Mouse (Mus musculus) heart, adult 2 months (tissue): ENCODE data around the gene Slc30a9.

ENCODE experiments used
- CTCF ChIP-seq: fragments of 200-600 bp; IDR thresholded peaks from 2 replicates; pipeline ENCODE4 v1.8.1; 2022; ENCODE audit warnings: antibody characterized with exemption, mild to moderate bottlenecking, moderate library complexity
- EP300 ChIP-seq: fragments of 200-500 bp; IDR thresholded peaks from 2 replicates; pipeline ENCODE4 v1.6.1; 2011; ENCODE audit warnings: low read depth, low read length, control low read depth; ENCODE audit not compliant: insufficient read depth

- TF ChIP-seq CTCF: no peak
- TF ChIP-seq EP300: no peak
Measured at GRCm38 (mm10) chr5:67362931-67363330, 56.2 kb downstream of the Slc30a9 start.
